Mouse (Mus musculus) frontal cortex, adult 2 months (tissue): ENCODE results near the gene Olfr1496. TPM values are rescaled to one million over a fixed set of nuclear protein-coding genes. Genes with fewer than 3 reads are reported as not detected.
"Not testable (repeated sequence)": the region's sequence is repeated elsewhere in the genome, so short reads cannot be mapped to it uniquely, and the experiment has no call there.

Experiments used
- DNase-seq, 2 experiments: peaks; one replicate each; pipeline ENCODE4 v3.0.0; 2022; ENCODE audit warnings: low spot score in 1 of 2; ENCODE audit errors: extremely low spot score in 1 of 2
- polyA plus RNA-seq: library from polyadenylated mRNA; depleted of rRNA; stranded (reverse); fragments of >200 nt; gene quantifications from 2 replicates; pipeline ENCODE4 v1.2.3, GENCODE M21; 2012; rRNA removed

Olfr1496 gene
- 0.14 and 0.48 TPM in 2 replicates for polyA plus RNA-seq

GRCm38 (mm10) chr19:13777578-13777977 lies at the start of gene Olfr1496:
Olfr1496 (plus strand) TSS chr19:13777878.
- DNase-seq: no peak

- no peak for DNase-seq
Observed at GRCm38 (mm10) chr19:13739428-13739827, 38.2 kb upstream of the Olfr1496 start, which contains the start of gene Olfr1494. Olfr1494 (plus strand) TSS chr19:13739728.

GRCm38 (mm10) chr19:13749366-13749765 lies 28.3 kb upstream of the Olfr1496 start:
- no peak for DNase-seq

DNA sequence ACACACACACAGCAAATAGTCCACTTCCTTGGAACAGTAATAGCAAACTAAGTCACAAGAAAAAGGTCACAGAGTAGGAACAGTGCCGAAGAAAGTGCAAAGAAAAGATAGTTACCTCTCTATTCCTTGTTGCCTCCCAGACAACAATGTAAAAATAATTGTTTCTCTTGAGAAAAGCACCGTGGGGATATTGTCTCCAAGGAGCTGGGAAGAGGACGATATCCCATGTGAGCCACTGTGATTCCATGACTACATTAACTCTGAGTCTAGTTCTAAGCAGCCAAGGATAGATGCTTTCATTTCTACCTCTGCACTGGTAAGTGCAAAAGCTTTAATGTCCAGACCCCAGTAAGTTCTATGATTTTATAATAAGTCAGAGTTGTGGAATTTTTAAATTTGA lies 13.4 kb upstream of the Olfr1496 start, which contains the start of gene Olfr1495:
Gene Olfr1495 (plus strand): TSS at position 301 of the 400 bp plus-strand sequence.
- DNase-seq: no peak

GRCm38 (mm10) chr19:13768565-13769276 lies 9.0 kb upstream of the Olfr1496 start:
- DNase-seq: no peak

- DNase-seq: no peak
Observed at GRCm38 (mm10) chr19:13798102-13798501, 20.4 kb downstream of the Olfr1496 start, which contains the start of gene Olfr1497. Olfr1497 (minus strand) TSS chr19:13798202.

DNA sequence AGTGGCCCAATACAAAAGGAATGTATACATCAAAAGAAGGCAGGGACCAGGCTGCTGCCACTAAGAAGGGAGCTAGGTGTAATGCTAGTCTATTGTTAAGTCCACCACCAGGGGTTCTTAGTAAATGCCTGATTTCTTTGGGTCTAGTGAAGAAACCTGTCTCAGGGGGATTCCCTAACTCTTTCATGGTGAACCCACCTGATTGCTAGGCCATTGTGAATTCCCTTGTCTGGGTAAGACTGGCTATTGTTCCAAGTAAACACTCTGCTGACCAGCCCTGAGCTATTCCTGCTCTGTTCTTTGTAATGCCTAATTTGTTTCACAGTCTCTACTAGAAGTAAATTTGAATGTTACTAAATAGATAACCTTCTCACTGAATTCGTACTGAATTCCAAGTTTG lies 27.8 kb downstream of the Olfr1496 start:
- not testable (repeated sequence) for DNase-seq

DNA sequence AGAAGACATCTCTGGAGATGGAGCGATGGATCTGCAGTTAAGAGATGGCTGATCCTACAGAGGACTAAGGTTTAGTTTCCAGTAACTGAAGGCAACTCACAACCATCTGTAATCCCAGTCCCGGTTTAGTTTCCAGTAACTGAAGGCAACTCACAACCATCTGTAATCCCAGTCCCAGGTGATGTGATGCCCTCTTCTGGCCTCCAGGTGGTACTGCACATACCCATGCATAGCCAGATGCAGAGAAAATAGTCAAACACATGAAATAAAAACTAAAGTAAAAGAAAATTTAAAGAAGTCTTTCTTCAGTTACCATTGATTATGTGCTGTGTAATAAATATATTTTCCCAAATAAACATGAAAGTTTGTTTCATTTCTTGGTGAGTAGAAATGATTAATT lies 35.1 kb downstream of the Olfr1496 start:
- no peak for DNase-seq

DNA sequence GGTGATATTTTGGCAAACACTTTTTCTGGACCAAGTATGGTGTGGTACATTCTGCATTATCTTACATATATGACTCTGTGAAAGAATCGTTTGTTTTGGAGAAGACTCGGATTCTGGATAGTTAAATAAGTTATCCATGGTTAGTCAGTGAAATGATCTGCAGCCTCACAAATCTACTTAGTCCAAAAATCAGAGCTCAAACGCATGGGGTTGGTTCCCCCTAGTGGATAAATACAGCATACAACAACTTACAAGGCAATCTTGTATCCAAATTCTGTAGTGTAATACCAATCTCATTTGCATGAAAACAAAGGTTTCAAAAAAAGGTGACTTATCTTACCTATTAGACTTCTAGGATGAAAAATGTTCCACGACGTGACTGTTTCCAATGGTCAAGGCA lies 41.1 kb downstream of the Olfr1496 start:
- peak in 1 of 2 experiments; percentile 50 for DNase-seq

GRCm38 (mm10) chr19:13819347-13819746 lies 41.7 kb downstream of the Olfr1496 start, which contains the start of gene Olfr1499:
Olfr1499 (minus strand) TSS chr19:13819447.
- DNase-seq: no peak

GRCm38 (mm10) chr19:13820847-13821246 lies 43.2 kb downstream of the Olfr1496 start:
- DNase-seq: no peak

DNA sequence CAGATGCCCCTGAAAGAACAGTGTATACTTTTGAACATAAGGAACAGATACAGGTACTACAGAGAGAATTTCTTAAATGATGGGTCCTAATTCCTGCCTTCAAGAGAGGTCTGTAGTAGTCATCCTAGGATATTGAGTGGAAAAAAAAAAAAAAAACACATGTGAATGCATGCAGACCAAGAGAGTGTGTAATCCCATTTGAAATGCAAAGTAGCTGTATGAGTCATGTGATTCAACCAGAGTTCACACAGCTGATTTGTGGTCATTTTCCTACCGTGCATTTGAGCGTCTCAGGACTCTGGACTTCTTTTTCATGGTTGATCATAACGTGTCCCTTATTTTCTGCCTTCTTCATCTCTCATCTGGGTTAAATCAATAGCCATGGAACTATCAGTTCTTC lies 50.8 kb downstream of the Olfr1496 start:
- no peak for DNase-seq

DNA sequence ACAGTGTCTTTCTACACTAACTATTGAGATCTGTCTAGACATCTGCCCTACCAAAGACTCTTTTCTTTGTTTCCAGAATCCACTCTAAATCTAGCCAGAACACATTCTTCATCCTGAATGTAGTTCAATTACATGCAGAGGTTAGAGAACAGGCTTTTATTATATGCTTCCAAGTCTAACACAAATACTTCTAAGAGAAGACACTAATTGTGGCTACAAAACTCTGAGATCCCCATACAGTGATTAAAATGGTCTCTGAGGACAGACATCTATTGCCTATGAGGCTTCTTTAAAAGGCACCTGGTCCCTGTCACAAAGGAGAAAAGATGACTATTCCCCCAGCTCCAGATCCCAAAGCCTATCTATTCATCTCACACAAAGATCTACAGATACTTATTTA lies 52.7 kb downstream of the Olfr1496 start, which contains the start of gene Olfr1500:
Gene Olfr1500 (minus strand): TSS at position 101 of the 400 bp plus-strand sequence.
- DNase-seq: no peak

Other genes with a start within 250 kb of the Olfr1496 start
- gene Olfr1480, start 250.0 kb upstream of the Olfr1496 start, polyA plus RNA-seq: not detected in 2 replicates
- not detected in 2 replicates for gene Olfr1484, start 194.4 kb upstream of the Olfr1496 start, polyA plus RNA-seq
- not detected in 2 replicates for gene Olfr1487, start 160.5 kb upstream of the Olfr1496 start, polyA plus RNA-seq
- gene Olfr1489, start 146.3 kb upstream of the Olfr1496 start, polyA plus RNA-seq: not detected in 2 replicates
- not detected in 2 replicates for gene Olfr1490, start 126.8 kb upstream of the Olfr1496 start, polyA plus RNA-seq
- gene Olfr1491, start 80.6 kb upstream of the Olfr1496 start, polyA plus RNA-seq: 0.11 TPM in 1 of 2 replicates, not detected in the other
- not detected in 2 replicates for gene Olfr1493-ps1, start 54.6 kb upstream of the Olfr1496 start, polyA plus RNA-seq
- not detected in 2 replicates for gene Olfr1494, start 38.1 kb upstream of the Olfr1496 start, polyA plus RNA-seq
- not detected in 2 replicates for gene Olfr1495, start 13.3 kb upstream of the Olfr1496 start, polyA plus RNA-seq
- gene Olfr1497, start 20.3 kb downstream of the Olfr1496 start, polyA plus RNA-seq: not detected in 2 replicates
- gene Olfr1499, start 41.6 kb downstream of the Olfr1496 start, polyA plus RNA-seq: not detected in 2 replicates
- gene Olfr1500, start 52.6 kb downstream of the Olfr1496 start, polyA plus RNA-seq: not detected in 2 replicates
- not detected in 2 replicates for gene Olfr1501, start 72.8 kb downstream of the Olfr1496 start, polyA plus RNA-seq
- gene Olfr1502, start 83.9 kb downstream of the Olfr1496 start, polyA plus RNA-seq: not detected in 2 replicates
- not detected in 2 replicates for gene Olfr1504, start 120.0 kb downstream of the Olfr1496 start, polyA plus RNA-seq
- gene Olfr1505, start 135.7 kb downstream of the Olfr1496 start, polyA plus RNA-seq: not detected in 2 replicates